Mouse (Mus musculus) MEL (cell line): Measurements from ENCODE around the gene Poll. TPM values are rescaled to one million over a fixed set of nuclear protein-coding genes. Genes with fewer than 3 reads are reported as not detected.

Source experiments
- DNase-seq: peaks from one replicate; pipeline ENCODE4 v3.0.0; 2011; ENCODE audit warnings: low read depth, low spot score
- H3K27ac ChIP-seq: 2 replicates; pipeline ENCODE4 v1.5.1; 2012; ENCODE audit warnings: low read depth, mild to moderate bottlenecking, control low read depth, low read length, moderate library complexity; ENCODE audit not compliant: control insufficient read depth
- H3K27me3 ChIP-seq, 2 experiments: fragments of 150-350 bp in 1 of 2; sonication (generic) in 1 of 2; 2 replicates each; pipeline ENCODE4 v1.6.1; 2012; ENCODE audit warnings: low read length in 2 of 2, mild to moderate bottlenecking in 2 of 2, improper control_type of control experiment in 1 of 2, moderate library complexity in 1 of 2; ENCODE audit not compliant: insufficient read depth in 2 of 2, control insufficient read depth in 1 of 2
- H3K36me3 ChIP-seq, 2 experiments: 2 replicates each; pipeline ENCODE4 v1.6.1; 2012 to 2014; ENCODE audit warnings: low read length in 2 of 2, improper control_type of control experiment in 1 of 2, inconsistent platforms in 1 of 2, mild to moderate bottlenecking in 1 of 2; ENCODE audit not compliant: insufficient read depth in 2 of 2, control insufficient read depth in 1 of 2
- H3K4me1 ChIP-seq, 2 experiments: fragments of 150-350 bp in 1 of 2; sonication (generic) in 1 of 2; 2 replicates each; pipeline ENCODE4 v1.6.1; 2012; ENCODE audit warnings: low read length in 2 of 2, improper control_type of control experiment in 1 of 2, mild to moderate bottlenecking in 1 of 2; ENCODE audit not compliant: insufficient read depth in 2 of 2, control insufficient read depth in 1 of 2
- H3K4me3 ChIP-seq, 2 experiments: fragments of 150-350 bp in 1 of 2; sonication (generic) in 1 of 2; 2 replicates each; pipeline ENCODE4 v1.5.1; 2012; ENCODE audit warnings: low read depth in 2 of 2, low read length in 2 of 2, mild to moderate bottlenecking in 2 of 2, moderate library complexity in 2 of 2, control low read depth in 1 of 2, improper control_type of control experiment in 1 of 2; ENCODE audit not compliant: control insufficient read depth in 1 of 2, insufficient read depth in 1 of 2
- H3K79me2 ChIP-seq: 2 replicates; pipeline ENCODE4 v1.6.1; 2012; ENCODE audit warnings: mild to moderate bottlenecking, low read length, moderate library complexity; ENCODE audit not compliant: control insufficient read depth, poor library complexity, insufficient read depth
- H3K9ac ChIP-seq: 2 replicates; pipeline ENCODE4 v1.6.1; 2012; ENCODE audit warnings: low read depth, mild to moderate bottlenecking, control low read depth, low read length, moderate library complexity; ENCODE audit not compliant: control insufficient read depth, poor library complexity, severe bottlenecking
- H3K9me3 ChIP-seq: fragments of 150-350 bp; sonication (generic); replicated peaks from 2 replicates; pipeline ENCODE4 v1.6.1; 2012; ENCODE audit warnings: mild to moderate bottlenecking, low read length, improper control_type of control experiment, moderate library complexity; ENCODE audit not compliant: insufficient read depth
- BHLHE40 ChIP-seq: IDR thresholded peaks from 2 replicates; pipeline ENCODE4 v1.6.1; 2012; ENCODE audit warnings: low read depth, mild to moderate bottlenecking, inconsistent platforms, low read length, improper control_type of control experiment, borderline replicate concordance
- CHD2 ChIP-seq: IDR thresholded peaks from 2 replicates; pipeline ENCODE4 v1.6.1; 2011; ENCODE audit warnings: low read length, improper control_type of control experiment
- E2F4 ChIP-seq: IDR thresholded peaks from 2 replicates; pipeline ENCODE4 v1.6.1; 2011; ENCODE audit warnings: low read depth, low read length, improper control_type of control experiment, borderline replicate concordance
- ELF1 ChIP-seq: IDR thresholded peaks from 2 replicates; pipeline ENCODE4 v1.6.1; 2014; ENCODE audit warnings: low read depth, mild to moderate bottlenecking, inconsistent platforms, low read length, improper control_type of control experiment, moderate library complexity
- GATA1 ChIP-seq: IDR thresholded peaks from 2 replicates; pipeline ENCODE4 v1.6.1; 2011; ENCODE audit warnings: low read depth, low read length, improper control_type of control experiment
- MEF2A ChIP-seq: IDR thresholded peaks from 2 replicates; pipeline ENCODE4 v1.6.1; 2014; ENCODE audit warnings: low read depth, mild to moderate bottlenecking, inconsistent platforms, low read length, improper control_type of control experiment; ENCODE audit not compliant: poor library complexity, insufficient replicate concordance, severe bottlenecking; ENCODE audit errors: extremely low read depth
- MYB ChIP-seq: IDR thresholded peaks from 2 replicates; pipeline ENCODE4 v1.6.1; 2011; ENCODE audit warnings: mild to moderate bottlenecking, low read depth, low read length, improper control_type of control experiment
- POLR2A ChIP-seq, 2 experiments: IDR thresholded peaks; 2 replicates each; pipeline ENCODE4 v1.6.1; 2011 to 2012; ENCODE audit warnings: low read length in 2 of 2, mild to moderate bottlenecking in 2 of 2, control low read depth in 1 of 2, improper control_type of control experiment in 1 of 2, low read depth in 1 of 2, moderate library complexity in 1 of 2; ENCODE audit not compliant: control insufficient read depth in 1 of 2, insufficient read depth in 1 of 2, poor library complexity in 1 of 2
- RCOR1 ChIP-seq: IDR thresholded peaks from 2 replicates; pipeline ENCODE4 v1.6.1; 2012; ENCODE audit warnings: low read depth, mild to moderate bottlenecking, inconsistent platforms, low read length, improper control_type of control experiment
- SIN3A ChIP-seq: IDR thresholded peaks from 2 replicates; pipeline ENCODE4 v1.6.1; 2012; ENCODE audit warnings: low read length, improper control_type of control experiment, inconsistent platforms
- TAL1 ChIP-seq: IDR thresholded peaks from 2 replicates; pipeline ENCODE4 v1.6.1; 2012; ENCODE audit warnings: mild to moderate bottlenecking, inconsistent platforms, low read length, moderate library complexity, mixed read lengths
- TBP ChIP-seq: IDR thresholded peaks from 2 replicates; pipeline ENCODE4 v1.8.0; 2011; ENCODE audit warnings: low read depth, low read length, improper control_type of control experiment
- UBTF ChIP-seq: IDR thresholded peaks from 2 replicates; pipeline ENCODE4 v1.6.1; 2012; ENCODE audit warnings: low read depth, mild to moderate bottlenecking, inconsistent platforms, low read length, improper control_type of control experiment, moderate library complexity, borderline replicate concordance; ENCODE audit not compliant: insufficient read depth
- USF1 ChIP-seq: IDR thresholded peaks from 2 replicates; pipeline ENCODE4 v1.6.1; 2014; ENCODE audit warnings: low read depth, mild to moderate bottlenecking, inconsistent platforms, low read length, improper control_type of control experiment, moderate library complexity
- ZKSCAN1 ChIP-seq: IDR thresholded peaks from 2 replicates; pipeline ENCODE4 v1.6.1; 2012; ENCODE audit warnings: low read depth, mild to moderate bottlenecking, inconsistent platforms, low read length, improper control_type of control experiment, moderate library complexity
- polyA plus RNA-seq, 2 experiments: library from polyadenylated mRNA; stranded (reverse) in 1 of 2; unstranded in 1 of 2; fragments of >175 nt in 1 of 2; fragments of >200 nt in 1 of 2; gene quantifications; 2 replicates each; pipeline versions ENCODE4 v1.2.1 to v1.2.4; 2012; ENCODE audit warnings: low replicate concordance in 2 of 2, low read depth in 1 of 2; ENCODE audit not compliant: insufficient read length in 2 of 2, insufficient read depth in 1 of 2, missing spikeins in 1 of 2
- total RNA-seq: library from RNA; depleted of rRNA; stranded (reverse); fragments of 300-350 nt; gene quantifications from 2 replicates; pipeline ENCODE4 v1.2.3, GENCODE M21; 2012

The Poll gene
- total and polyA plus RNA-seq, 3 experiments, result 14.9 to 19.0 TPM; not detected in 1

DNA sequence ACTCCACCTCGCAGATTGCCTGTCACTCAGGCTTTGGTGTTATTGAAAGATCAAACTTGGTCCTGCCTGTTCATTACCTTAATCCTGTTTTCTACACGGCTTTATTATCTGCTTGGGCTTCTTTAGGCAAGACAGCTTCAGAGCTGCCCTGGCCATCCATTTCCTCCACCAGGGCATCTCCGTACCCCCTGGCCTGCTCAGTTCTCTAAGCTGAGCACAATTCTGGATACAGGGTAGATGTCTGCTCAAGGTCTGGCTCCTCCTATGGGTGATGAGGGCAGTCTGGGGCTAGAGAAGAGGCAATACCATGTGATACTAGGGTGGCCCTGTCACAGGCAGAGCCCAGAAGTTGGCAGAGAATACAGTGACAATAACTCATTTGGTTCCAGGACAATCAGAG is 26.5 kb upstream of the Poll start:
- peaks cover 5% of the 10 kb centered on the region in 2 experiments for H3K4me1 ChIP-seq
- no peaks in the 10 kb centered on the region for H3K9me3 ChIP-seq
- no peak overlapping the region for H3K9ac ChIP-seq
- no peak for DNase-seq
- H3K79me2 ChIP-seq, result no peaks in the 10 kb centered on the region
- no peak for TF ChIP-seq TAL1
- TF ChIP-seq POLR2A (IDR thresholded peaks at IDR 0.05; ENCODE audit: control insufficient read depth in 1 of 2, insufficient read depth in 1 of 2, low read depth in 1 of 2, low read length in 2 of 2, poor library complexity in 1 of 2), result no peak
- TF ChIP-seq CHD2, result no peak
- no peak for TF ChIP-seq UBTF
- no peak for TF ChIP-seq GATA1
- TF ChIP-seq RCOR1, result no peak
- TF ChIP-seq MYB, result no peak
- TF ChIP-seq MEF2A, result no peak
- TF ChIP-seq TBP, result no peak
- TF ChIP-seq BHLHE40, result no peak
- TF ChIP-seq USF1, result no peak
- no peak for TF ChIP-seq SIN3A
- H3K4me3 ChIP-seq, result no peak overlapping the region
- H3K36me3 ChIP-seq, result peaks cover 0 to 6% of the 10 kb centered on the region in 2 experiments; a peak in 3 of 4 replicates
- H3K27me3 ChIP-seq, result no peaks in the 10 kb centered on the region
- H3K27ac ChIP-seq, result no peak overlapping the region

DNA sequence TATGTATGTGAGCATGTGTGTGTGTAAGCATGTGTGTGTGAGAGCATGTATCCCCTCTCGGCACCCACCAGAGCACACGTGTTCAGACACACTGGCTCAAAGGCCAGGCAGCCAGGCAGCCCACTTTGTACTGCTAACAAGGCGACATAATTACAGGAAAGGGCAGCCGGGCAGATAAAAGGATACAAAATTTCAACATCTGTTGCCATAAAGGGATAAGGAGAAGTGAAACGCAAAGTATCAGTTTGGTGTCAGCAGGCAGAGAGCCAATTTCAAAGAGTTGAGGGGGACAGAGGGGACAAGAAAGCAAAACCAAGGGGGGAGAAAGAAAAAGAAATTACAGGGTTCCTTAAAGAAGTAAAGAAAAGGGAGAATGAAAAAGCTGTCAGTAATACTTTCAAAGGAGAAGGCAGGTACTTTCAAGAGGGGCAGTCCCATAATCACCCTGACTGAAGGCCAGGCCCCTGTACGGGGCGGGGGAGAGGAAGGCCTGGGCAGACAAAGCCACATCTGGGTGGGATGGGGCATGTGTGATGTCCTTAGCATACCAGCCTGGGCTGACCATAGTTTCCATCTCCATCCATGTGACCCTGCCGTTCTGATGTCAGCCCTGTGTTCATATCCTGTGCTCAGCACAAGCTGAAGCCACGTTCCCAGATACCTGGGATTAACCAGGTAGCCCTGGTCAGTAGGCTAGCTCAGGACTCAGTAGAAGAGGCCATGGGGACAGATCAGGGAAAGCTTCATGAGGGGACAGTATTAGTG is 24.7 kb upstream of the Poll start:
- no peak overlapping the region for H3K27ac ChIP-seq

DNA sequence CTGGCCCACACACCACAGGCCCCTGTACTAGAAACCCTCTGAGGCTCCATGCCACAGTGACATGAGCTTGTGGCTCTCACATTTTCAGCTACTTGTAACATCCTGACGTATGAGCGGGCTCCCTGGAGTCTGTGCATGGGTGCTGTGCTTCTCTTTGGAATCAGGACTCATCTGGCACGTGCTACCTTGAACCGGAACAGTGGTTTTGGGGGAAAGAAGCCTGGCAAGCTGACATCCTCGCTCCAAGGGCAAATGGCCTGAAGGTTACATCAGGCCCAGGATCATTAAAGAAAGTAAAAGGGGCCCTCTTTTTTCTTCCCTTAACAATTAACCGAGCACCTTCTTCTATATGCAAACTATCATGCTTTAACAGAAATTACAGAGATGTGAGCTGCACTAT is 22.8 kb upstream of the Poll start:
- H3K9me3 ChIP-seq, result no peaks in the 10 kb centered on the region
- no peak for TF ChIP-seq ELF1
- TF ChIP-seq UBTF, result no peak
- TF ChIP-seq E2F4, result no peak
- H3K4me1 ChIP-seq, result no peaks in the 10 kb centered on the region; a peak in 1 of 4 replicates
- no peak overlapping the region for H3K4me3 ChIP-seq
- DNase-seq, result no peak
- H3K79me2 ChIP-seq, result no peaks in the 10 kb centered on the region
- H3K27me3 ChIP-seq, result no peaks in the 10 kb centered on the region
- no peaks in the 10 kb centered on the region; a peak in 1 of 4 replicates for H3K36me3 ChIP-seq
- H3K9ac ChIP-seq, result no peak overlapping the region
- H3K27ac ChIP-seq, result no peak overlapping the region

More for the DNA sequence above, 24.7 kb upstream of the Poll start:
- Histone ChIP-seq H3K9ac (no peak overlapping the region), H3K4me1 (no peaks in the 10 kb centered on the region; a peak in 1 of 4 replicates), H3K9me3 (no peaks in the 10 kb centered on the region), H3K79me2 (no peaks in the 10 kb centered on the region), H3K4me3 (no peak overlapping the region), H3K36me3 (no peaks in the 10 kb centered on the region; a peak in 1 of 4 replicates), H3K27me3 (no peaks in the 10 kb centered on the region)
- TF ChIP-seq ZKSCAN1 (no peak), E2F4 (no peak), CHD2 (no peak)
- DNase-seq, result no peak
